Mouse (Mus musculus) kidney, postnatal 0 days (tissue): ENCODE results near the gene Smoc1. TPM values are rescaled to one million over a fixed set of nuclear protein-coding genes. Genes with fewer than 3 reads are reported as not detected.

Experiments used
- ATAC-seq: fragments of 200-750 bp; cut with Nextera tagmentation; replicated peaks from 2 replicates; pipeline ENCODE4 v1.8.0; 2017; ENCODE audit warnings: low read depth, moderate number of reproducible peaks, moderate TSS enrichment, moderate library complexity; ENCODE audit not compliant: low FRiP score
- DNase-seq: peaks from one replicate; pipeline ENCODE4 v3.0.0-alpha.2; 2016; ENCODE audit warnings: low spot score
- H3K27ac ChIP-seq: fragments of 300-500 bp; sonication (generic); 2 replicates; pipeline ENCODE4 v1.5.1; 2014; ENCODE audit warnings: mild to moderate bottlenecking
- H3K27me3 ChIP-seq: fragments of 300-500 bp; sonication (generic); 2 replicates; pipeline ENCODE4 v1.6.1; 2014; ENCODE audit warnings: low read length, mixed read lengths; ENCODE audit not compliant: insufficient read depth
- H3K36me3 ChIP-seq: fragments of 300-500 bp; sonication (generic); 2 replicates; pipeline ENCODE4 v1.6.1; 2014; ENCODE audit warnings: low read length, mixed read lengths; ENCODE audit not compliant: insufficient read depth
- H3K4me1 ChIP-seq: fragments of 300-500 bp; sonication (generic); replicated peaks from 2 replicates; pipeline ENCODE4 v1.6.1; 2014; ENCODE audit warnings: antibody characterized with exemption, low read length, mixed read lengths; ENCODE audit not compliant: insufficient read depth
- H3K4me2 ChIP-seq: fragments of 300-500 bp; sonication (generic); 2 replicates; pipeline ENCODE4 v1.6.1; 2014; ENCODE audit warnings: mild to moderate bottlenecking, low read length, moderate library complexity, mixed read lengths
- H3K4me3 ChIP-seq: fragments of 300-500 bp; sonication (generic); replicated peaks from 2 replicates; pipeline ENCODE4 v1.5.1; 2014; ENCODE audit warnings: low read depth, low read length
- H3K9ac ChIP-seq: fragments of 300-500 bp; sonication (generic); 2 replicates; pipeline ENCODE4 v1.6.1; 2014; ENCODE audit warnings: low read depth, low read length
- H3K9me3 ChIP-seq: fragments of 300-500 bp; sonication (generic); replicated peaks from 2 replicates; pipeline ENCODE4 v1.6.1; 2016; ENCODE audit warnings: low read length, inconsistent platforms, mixed read lengths
- CTCF ChIP-seq: IDR thresholded peaks from 2 replicates; pipeline ENCODE4 v1.5.1; 2016; ENCODE audit warnings: antibody characterized with exemption, low read depth, mild to moderate bottlenecking, moderate library complexity
- WGBS: fragments of 180-500 bp; shearing (Covaris S2); extraction: QIAGEN DNeasy Blood & Tissue Kit; methylation state at CpG from one replicate; pipeline ENCODE4 v1.1.7; 2014; 5-methylcytosine and 5-hydroxymethylcytosine counted together
- microRNA-seq: library from miRNA; unstranded; fragments of <30 nt; microRNA quantifications from one replicate; pipeline ENCODE4, GENCODE M21; 2016
- polyA plus RNA-seq: library from polyadenylated mRNA; unstranded; fragments of >200 nt; fragmentation: Nextera tagmentation; extraction: Ambion mirVana; gene quantifications from 2 replicates; pipeline ENCODE4 v1.2.1, GENCODE M21; 2015

Gene Smoc1
- polyA plus RNA-seq, 1 experiment from 2014 or later: 0.72 TPM

DNA sequence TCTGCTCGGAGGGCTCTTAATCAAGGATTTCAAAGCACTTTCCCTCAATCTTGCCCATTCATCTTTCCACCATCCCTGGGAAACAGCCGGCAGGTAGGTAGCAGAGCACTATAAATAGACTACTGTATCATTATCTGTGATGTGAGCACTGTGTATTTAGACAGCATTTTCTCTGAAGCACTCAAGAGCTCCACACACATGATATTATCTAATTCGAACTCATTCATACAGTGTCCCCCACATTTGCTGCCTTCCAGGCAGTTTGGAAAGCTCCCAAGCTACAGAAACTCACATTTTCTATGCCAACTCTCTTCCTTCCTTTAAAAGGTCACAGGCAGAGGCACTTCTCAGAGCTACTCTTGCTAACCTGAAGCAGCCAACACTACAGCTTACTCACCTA, 200.0 kb downstream of the Smoc1 start:
- 45% methylated on average over 3 of the region's 3 CpGs for WGBS
- Histone ChIP-seq H3K36me3 (no peaks in the 10 kb centered on the region), H3K4me1 (no peaks in the 10 kb centered on the region), H3K4me2 (no peak overlapping the region), H3K9ac (no peak overlapping the region), H3K9me3 (no peaks in the 10 kb centered on the region), H3K4me3 (no peak overlapping the region), H3K27ac (no peak overlapping the region), H3K27me3 (no peaks in the 10 kb centered on the region)
- ATAC-seq (no peak), DNase-seq (no peak)
- no peak for TF ChIP-seq CTCF

GRCm38 (mm10) chr12:81227767-81228460, 201.3 kb downstream of the Smoc1 start:
- no peaks in the 10 kb centered on the region for H3K27me3 ChIP-seq
- no peak for TF ChIP-seq CTCF
- no peaks in the 10 kb centered on the region for H3K4me1 ChIP-seq
- H3K36me3 ChIP-seq: no peaks in the 10 kb centered on the region
- no peak overlapping the region for H3K4me2 ChIP-seq
- H3K9me3 ChIP-seq: no peaks in the 10 kb centered on the region
- H3K9ac ChIP-seq: no peak overlapping the region
- ATAC-seq (no peak), DNase-seq (no peak)
- no peak overlapping the region for H3K4me3 ChIP-seq
- 69% methylated on average over 5 of the region's 5 CpGs for WGBS
- H3K27ac ChIP-seq: no peak overlapping the region

- H3K27me3 ChIP-seq: no peaks in the 10 kb centered on the region
- no peaks in the 10 kb centered on the region for H3K36me3 ChIP-seq
- H3K27ac ChIP-seq: no peak overlapping the region
- no peak overlapping the region for H3K4me3 ChIP-seq
- H3K9me3 ChIP-seq: no peaks in the 10 kb centered on the region
- H3K9ac ChIP-seq: no peak overlapping the region
- TF ChIP-seq CTCF: no peak
- WGBS: 73% methylated on average over 1 of the region's 1 CpGs
- no peaks in the 10 kb centered on the region for H3K4me1 ChIP-seq
- ATAC-seq (no peak), DNase-seq (no peak)
- no peak overlapping the region for H3K4me2 ChIP-seq
Observed at GRCm38 (mm10) chr12:81233746-81234380, 207.3 kb downstream of the Smoc1 start.

DNA sequence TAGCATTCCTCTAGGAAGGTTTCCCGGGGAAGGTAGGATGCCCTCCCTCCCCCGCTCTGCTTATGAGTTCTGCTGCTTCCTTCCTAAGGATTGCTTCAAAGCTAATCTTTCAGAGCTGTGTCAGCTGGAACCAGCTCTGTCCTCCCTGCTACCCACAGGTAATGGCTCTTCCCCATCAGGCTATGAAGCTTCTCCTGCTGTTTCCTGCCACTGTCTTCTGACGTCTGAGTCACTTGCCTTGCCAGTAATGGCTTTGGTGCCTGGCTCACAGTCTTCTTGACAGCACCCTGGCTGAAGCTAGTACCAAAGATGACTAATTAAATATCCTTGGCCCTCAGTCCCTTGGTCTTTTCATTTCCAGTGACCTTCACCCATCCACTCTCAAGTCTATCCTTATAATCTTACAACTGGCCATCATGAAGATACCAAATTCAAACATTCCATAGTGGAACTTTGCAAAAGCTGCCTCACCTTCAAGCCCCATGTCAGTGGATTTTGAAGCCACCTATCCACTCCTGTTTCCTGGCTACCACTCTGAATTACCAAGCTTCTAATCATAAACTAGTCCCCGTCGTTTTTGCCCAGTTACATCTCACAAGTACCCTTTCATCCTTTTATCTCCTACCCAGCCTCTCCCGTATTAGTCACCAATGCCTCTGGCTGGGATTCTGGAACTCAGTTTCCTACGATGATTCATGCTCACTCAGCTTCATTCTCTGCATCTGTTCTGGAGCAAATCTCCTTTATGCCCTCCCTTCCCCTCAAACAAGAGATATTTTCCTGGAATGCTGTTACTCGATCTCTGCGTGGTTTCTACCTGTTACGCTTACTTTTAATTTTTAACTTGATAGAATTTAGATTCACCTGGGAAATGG, 209.1 kb downstream of the Smoc1 start:
- Histone ChIP-seq H3K4me3 (no peak overlapping the region), H3K4me2 (no peak overlapping the region), H3K27ac (no peak overlapping the region), H3K4me1 (no peaks in the 10 kb centered on the region), H3K27me3 (no peaks in the 10 kb centered on the region), H3K9ac (no peak overlapping the region), H3K9me3 (no peaks in the 10 kb centered on the region), H3K36me3 (no peaks in the 10 kb centered on the region)
- no peak for DNase-seq
- no peak for ATAC-seq
- 77% methylated on average over 10 of the region's 10 CpGs for WGBS
- no peak for TF ChIP-seq CTCF

Small RNAs within 50 kb of the gene (microRNA-seq; reads per million reads assigned to microRNA genes)
- gene Mir3067: not detected

Other genes starting within 250 kb of the Smoc1 start
- gene Susd6, start 236.3 kb upstream of the Smoc1 start, polyA plus RNA-seq: 16.1 and 16.5 TPM in 2 replicates
- 659 and 670 TPM in 2 replicates for gene Srsf5, start 81.3 kb upstream of the Smoc1 start, polyA plus RNA-seq
- gene Slc10a1, start 58.1 kb upstream of the Smoc1 start, polyA plus RNA-seq: 1.7 and 4.0 TPM in 2 replicates